ENCODE assay signal across 13 mouse cellular contexts in genomic region chr3:9513703-9514110, GRCm38 (mm10).
DNase-seq lines count a peak whose midpoint lies in the region; ATAC-seq and TF ChIP-seq lines count a peak whose summit lies in the region.
"Had no signal": no experiment of that assay in that cellular context is flagged by ENCODE, and none has a peak within 500 bp of the region (broad histone marks: within the 10 kb centered on the region; RNA-seq: fewer than 3 reads in every experiment).

No protein-coding gene starts in this region.

- no peak overlapping the region for H3K4me3 ChIP-seq in hindbrain, embryonic 13.5 days
- H3K4me3 ChIP-seq in hindbrain, embryonic 11.5 days (ENCODE audit: low read depth, low read length), result no peak overlapping the region
- H3K4me3 ChIP-seq in bone marrow macrophage, adult 2 months (ENCODE audit: insufficient read depth, low read length), result no peak overlapping the region
- no peak overlapping the region for H3K4me3 ChIP-seq in forebrain, embryonic 15.5 days
- H3K4me3 ChIP-seq in midbrain, postnatal 0 days (ENCODE audit: low read depth, low read length), result no peak overlapping the region

- H3K27me3 ChIP-seq in hindbrain, embryonic 13.5 days, result no peaks in the 10 kb centered on the region
- H3K27me3 ChIP-seq in hindbrain, embryonic 11.5 days (ENCODE audit: control insufficient read depth, insufficient read depth, low read length), result no peaks in the 10 kb centered on the region
- peaks cover 21% of the 10 kb centered on the region for H3K27me3 ChIP-seq in forebrain, embryonic 15.5 days
- H3K27me3 ChIP-seq in midbrain, postnatal 0 days (ENCODE audit: insufficient read depth, low read length), result no peaks in the 10 kb centered on the region

- whole genome bisulfite sequencing in hindbrain, embryonic 13.5 days, result 19% methylated on average over 7 of the region's 7 CpGs
- WGBS in hindbrain, embryonic 11.5 days, result 58% methylated on average over 7 of the region's 7 CpGs
- WGBS in forebrain, embryonic 15.5 days, result 5% methylated on average over 7 of the region's 7 CpGs
- WGBS in midbrain, postnatal 0 days, result 10% methylated on average over 7 of the region's 7 CpGs

- H3K9ac ChIP-seq in hindbrain, embryonic 13.5 days, result peak overlapping the region; percentile 26; the same call in 1 of the 2 replicates
- no peak overlapping the region for H3K9ac ChIP-seq in hindbrain, embryonic 11.5 days (ENCODE audit: low read depth, low read length)
- H3K9ac ChIP-seq in forebrain, embryonic 15.5 days (replicated peaks), result no peak overlapping the region
- no peak overlapping the region for H3K9ac ChIP-seq in midbrain, postnatal 0 days (replicated peaks; ENCODE audit: low read length, poor library complexity, severe bottlenecking)

- no peak for TF ChIP-seq POLR2A in bone marrow macrophage, adult 2 months (IDR thresholded peaks at IDR 0.05; ENCODE audit: borderline replicate concordance, low read depth, low read length)

- TF ChIP-seq CTCF in bone marrow macrophage, adult 2 months (IDR thresholded peaks at IDR 0.05; ENCODE audit: low read depth, low read length), result no peak
- TF ChIP-seq CTCF in midbrain, postnatal 0 days (IDR thresholded peaks at IDR 0.05), result no peak

- 0 out of 2 replicates have a peak overlapping the region, but pooled peaks have one; percentile 23 for H3K27ac ChIP-seq in hindbrain, embryonic 13.5 days
- no peak overlapping the region for H3K27ac ChIP-seq in hindbrain, embryonic 11.5 days (ENCODE audit: low read depth, low read length)
- peak overlapping the region; percentile 51 for H3K27ac ChIP-seq in bone marrow macrophage, adult 2 months (ENCODE audit: insufficient read depth, low read depth, low read length)
- H3K27ac ChIP-seq in forebrain, embryonic 15.5 days (replicated peaks), result no peak overlapping the region
- no peak overlapping the region for H3K27ac ChIP-seq in midbrain, postnatal 0 days (ENCODE audit: low read depth, low read length)

- no peak for DNase-seq in hindbrain, embryonic 11.5 days (ENCODE audit: low spot score)
- DNase-seq in midbrain, postnatal 0 days (ENCODE audit: low spot score), result peak; percentile 62
- no peak for DNase-seq in layer of hippocampus, adult 18-20 months (ENCODE audit: low spot score in 2 of 2)
- DNase-seq in left cerebral cortex, adult 8-10 months (ENCODE audit: low spot score in 2 of 2), result no peak
- no peak for DNase-seq in heart, postnatal 4 days
- DNase-seq: adrenal gland, postnatal 14 days; cerebellum, adult 11 months; heart, adult 18-20 months; kidney, adult 18-20 months; left cerebral cortex, postnatal 4 days had no signal

- no peak overlapping the region for H3K4me2 ChIP-seq in hindbrain, embryonic 13.5 days
- H3K4me2 ChIP-seq in hindbrain, embryonic 11.5 days (replicated peaks; ENCODE audit: low read depth, low read length), result no peak overlapping the region
- H3K4me2 ChIP-seq in forebrain, embryonic 15.5 days (replicated peaks), result no peak overlapping the region
- H3K4me2 ChIP-seq in midbrain, postnatal 0 days (ENCODE audit: low read depth, low read length, poor library complexity, severe bottlenecking), result no peak overlapping the region

- 0 out of 2 replicates have a peak, but pooled peaks have one; percentile 37 for ATAC-seq in hindbrain, embryonic 13.5 days (ENCODE audit: low FRiP score)
- ATAC-seq in hindbrain, embryonic 11.5 days (ENCODE audit: low FRiP score), result no peak
- peak; percentile 38 for ATAC-seq in forebrain, embryonic 15.5 days (replicated peaks)
- no peak for ATAC-seq in midbrain, postnatal 0 days (ENCODE audit: low FRiP score)

- no peaks in the 10 kb centered on the region for H3K9me3 ChIP-seq in hindbrain, embryonic 13.5 days
- H3K9me3 ChIP-seq in hindbrain, embryonic 11.5 days (ENCODE audit: control insufficient read depth, low read length), result no peaks in the 10 kb centered on the region
- no peaks in the 10 kb centered on the region for H3K9me3 ChIP-seq in forebrain, embryonic 15.5 days
- H3K9me3 ChIP-seq in midbrain, postnatal 0 days (ENCODE audit: low read length), result no peaks in the 10 kb centered on the region

- H3K36me3 ChIP-seq in hindbrain, embryonic 13.5 days, result no peaks in the 10 kb centered on the region
- H3K36me3 ChIP-seq in hindbrain, embryonic 11.5 days (ENCODE audit: control insufficient read depth, insufficient read depth, low read length), result no peaks in the 10 kb centered on the region
- H3K36me3 ChIP-seq in forebrain, embryonic 15.5 days, result no peaks in the 10 kb centered on the region
- H3K36me3 ChIP-seq in midbrain, postnatal 0 days (ENCODE audit: insufficient read depth, low read length), result no peaks in the 10 kb centered on the region

- peaks cover 13% of the 10 kb centered on the region for H3K4me1 ChIP-seq in hindbrain, embryonic 13.5 days (replicated peaks)
- no peaks in the 10 kb centered on the region for H3K4me1 ChIP-seq in hindbrain, embryonic 11.5 days (replicated peaks; ENCODE audit: control insufficient read depth, insufficient read depth, low read length)
- peaks cover 43% of the 10 kb centered on the region for H3K4me1 ChIP-seq in bone marrow macrophage, adult 2 months (ENCODE audit: control insufficient read depth, insufficient read depth, low read length)
- H3K4me1 ChIP-seq in forebrain, embryonic 15.5 days, result peaks cover 9% of the 10 kb centered on the region
- H3K4me1 ChIP-seq in midbrain, postnatal 0 days (ENCODE audit: insufficient read depth, low read length), result no peaks in the 10 kb centered on the region; the same call in 1 of the 2 replicates

Comparison
In these comparisons a context has a peak if more than half of its experiments do, and no peak if none do; other contexts are left out.
1. ATAC-seq: peak in hindbrain, embryonic 13.5 days (single experiment) and forebrain, embryonic 15.5 days (single experiment); none in hindbrain, embryonic 11.5 days (single experiment) and midbrain, postnatal 0 days (single experiment).
2. H3K27ac ChIP-seq: peak in hindbrain, embryonic 13.5 days (single experiment) and bone marrow macrophage, adult 2 months (single experiment); none in hindbrain, embryonic 11.5 days (single experiment), forebrain, embryonic 15.5 days (single experiment) and midbrain, postnatal 0 days (single experiment).